Mouse (Mus musculus) Muller cell, postnatal 12 days (primary cell): ENCODE results near the gene Plcd1.

Experiments
- DNase-seq: peaks from one replicate; pipeline ENCODE4 v3.0.0-alpha.2; 2015; ENCODE audit errors: inconsistent ontology term

Plcd1 gene

GRCm38 (mm10) chr9:119053964-119054576 is 39.2 kb downstream of the Plcd1 start:
- DNase-seq, result no peak

GRCm38 (mm10) chr9:119052154-119052944 is 41.0 kb downstream of the Plcd1 start, which contains the start of gene Vill:
TSS of gene Vill (plus strand) at chr9:119052778.
- peak; percentile 48 for DNase-seq

- DNase-seq, result peak; percentile 46
Measured at GRCm38 (mm10) chr9:119051158-119051557, 42.1 kb downstream of the Plcd1 start.

GRCm38 (mm10) chr9:119048182-119048903 is 45.0 kb downstream of the Plcd1 start:
- DNase-seq, result no peak

- no peak for DNase-seq
Measured at GRCm38 (mm10) chr9:119040101-119040775, 53.1 kb downstream of the Plcd1 start.

GRCm38 (mm10) chr9:119038574-119038973 is 54.7 kb downstream of the Plcd1 start:
- no peak for DNase-seq

- peak; percentile 71 for DNase-seq
Measured at GRCm38 (mm10) chr9:119037076-119037730, 56.1 kb downstream of the Plcd1 start.

- DNase-seq, result peak; percentile 96
Measured at GRCm38 (mm10) chr9:119035836-119036235, 57.5 kb downstream of the Plcd1 start.

- peak; percentile 8 for DNase-seq
Measured at GRCm38 (mm10) chr9:119034676-119035665, 58.3 kb downstream of the Plcd1 start.

GRCm38 (mm10) chr9:119034069-119034468 is 59.2 kb downstream of the Plcd1 start:
- DNase-seq, result peak; percentile 54

GRCm38 (mm10) chr9:119033111-119033921 is 60.0 kb downstream of the Plcd1 start:
- no peak for DNase-seq

- no peak for DNase-seq
Measured at GRCm38 (mm10) chr9:119032538-119032937, 60.8 kb downstream of the Plcd1 start.

GRCm38 (mm10) chr9:119031772-119032171 is 61.5 kb downstream of the Plcd1 start:
- no peak for DNase-seq

GRCm38 (mm10) chr9:119031038-119031437 is 62.3 kb downstream of the Plcd1 start:
- no peak for DNase-seq

- peak; percentile 72 for DNase-seq
Measured at GRCm38 (mm10) chr9:119029568-119029967, 63.7 kb downstream of the Plcd1 start.

GRCm38 (mm10) chr9:119028226-119029195 is 64.8 kb downstream of the Plcd1 start:
- no peak for DNase-seq

- no peak for DNase-seq
Measured at GRCm38 (mm10) chr9:119027337-119027736, 66.0 kb downstream of the Plcd1 start.

- DNase-seq, result no peak
Measured at GRCm38 (mm10) chr9:119025832-119026331, 67.4 kb downstream of the Plcd1 start.
